Mouse (Mus musculus): ENCODE results near the gene Tigd3. TPM values are rescaled to one million over a fixed set of nuclear protein-coding genes. Genes with fewer than 3 reads are reported as not detected.

Gene Tigd3
- polyA plus RNA-seq, 1 experiment from 2014 or later, result 11.0 TPM

DNA sequence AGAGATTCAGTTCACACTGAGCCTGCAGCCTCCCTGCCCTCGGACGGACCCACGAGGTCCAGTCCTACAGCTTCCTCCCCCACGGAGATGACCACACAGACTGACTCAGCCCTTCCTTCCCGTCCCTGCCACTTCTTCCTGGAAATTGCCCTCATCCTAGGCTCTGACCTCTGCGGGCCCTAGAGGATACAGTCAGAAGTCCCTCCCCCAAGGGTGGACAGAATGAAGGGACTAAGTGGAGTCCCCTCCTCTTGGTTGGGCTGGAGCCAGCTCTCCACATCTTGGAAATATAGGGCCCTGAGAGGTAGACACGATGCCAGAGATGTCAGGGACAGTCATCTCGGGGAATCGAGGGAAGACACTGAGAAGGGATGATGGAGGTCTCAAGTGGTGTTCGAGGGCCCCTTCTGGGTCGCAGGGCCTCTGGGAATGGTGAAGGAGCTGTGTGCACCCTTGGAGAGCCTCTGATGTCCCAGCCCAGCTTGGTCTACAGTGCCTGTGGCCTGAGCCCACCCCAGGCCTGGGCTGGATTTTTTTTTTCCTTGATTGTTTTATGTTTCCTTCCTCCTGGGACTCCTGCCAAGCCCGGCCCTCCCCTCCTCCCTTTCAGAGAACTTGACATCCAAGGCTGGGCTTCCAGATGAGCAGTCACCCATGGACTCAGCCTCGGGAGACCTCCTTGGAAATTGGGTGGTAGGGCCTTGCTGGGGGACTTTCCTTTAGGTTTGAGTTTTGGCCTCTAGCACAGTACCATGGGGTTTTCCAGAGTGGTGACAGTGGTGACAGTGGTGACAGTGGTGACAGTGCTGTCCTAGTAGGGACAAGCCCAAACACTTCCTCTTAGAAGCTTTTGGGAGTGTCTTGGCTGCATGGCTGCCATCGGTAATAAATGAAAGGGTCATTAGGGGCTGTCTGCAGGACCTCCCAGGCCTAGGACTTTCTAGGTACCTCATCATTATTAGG, 36.0 kb upstream of the Tigd3 start:
- Histone ChIP-seq H3K4me3 (no peak overlapping the region), H3K4me2 (replicated peaks) (no peak overlapping the region), H3K27ac (no peak overlapping the region), H3K9me3 (replicated peaks) (no peaks in the 10 kb centered on the region), H3K9ac (no peak overlapping the region), H3K4me1 (peaks cover 8% of the 10 kb centered on the region; the same call in 1 of the 2 replicates), H3K36me3 (no peaks in the 10 kb centered on the region), H3K27me3 (peaks cover 13% of the 10 kb centered on the region)
- 72% methylated on average over 14 of the region's 14 CpGs for WGBS
- no peak for ATAC-seq (ENCODE audit: low FRiP score)

DNA sequence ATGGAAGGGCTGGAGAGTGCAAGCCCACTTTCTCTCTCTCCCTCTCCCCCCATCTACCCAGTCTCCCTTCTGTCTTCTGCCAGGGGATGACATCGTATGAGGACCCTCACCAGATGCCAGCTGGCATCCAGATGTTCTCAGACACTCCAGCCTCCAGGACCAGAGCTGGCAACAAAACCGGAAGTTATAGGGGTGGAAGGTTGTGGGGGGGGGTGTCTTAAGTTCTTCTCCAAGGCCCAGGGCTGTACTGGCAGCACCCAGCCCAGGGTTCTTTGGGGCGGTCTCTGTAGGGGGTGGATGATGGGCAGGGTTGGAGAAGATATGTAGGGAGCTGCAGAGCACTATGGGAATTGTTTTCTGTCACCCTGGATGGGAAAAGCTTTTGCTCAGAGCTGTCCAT, 34.6 kb upstream of the Tigd3 start:
- no peak overlapping the region for H3K9ac ChIP-seq
- ATAC-seq (ENCODE audit: low FRiP score), result no peak
- 75% methylated on average over 3 of the region's 3 CpGs for WGBS
- H3K27me3 ChIP-seq, result peaks cover 13% of the 10 kb centered on the region
- no peak overlapping the region for H3K4me2 ChIP-seq (replicated peaks)
- no peaks in the 10 kb centered on the region for H3K36me3 ChIP-seq
- no peak overlapping the region for H3K27ac ChIP-seq
- H3K4me3 ChIP-seq, result no peak overlapping the region
- H3K9me3 ChIP-seq (replicated peaks), result no peaks in the 10 kb centered on the region
- H3K4me1 ChIP-seq, result peaks cover 15% of the 10 kb centered on the region

DNA sequence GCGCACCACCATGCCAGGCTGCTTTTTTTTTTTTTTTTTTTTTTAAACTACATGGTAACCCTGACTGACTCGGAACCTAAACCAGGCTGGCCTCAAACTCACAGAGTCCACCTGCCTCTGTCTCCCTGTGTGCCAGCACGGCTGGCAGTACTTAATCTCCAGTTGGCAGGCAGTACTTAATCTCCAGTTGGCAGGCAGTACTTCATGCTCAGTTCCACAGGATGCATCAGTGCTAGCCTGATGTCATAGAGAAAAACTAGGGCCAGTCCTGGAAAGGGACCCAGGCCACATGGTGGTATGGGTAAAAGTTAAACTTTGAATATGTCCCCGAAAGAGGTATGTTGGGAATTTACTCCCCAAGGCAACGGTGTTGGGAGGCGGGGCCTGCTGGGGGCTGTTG, 34.2 kb upstream of the Tigd3 start:
- Histone ChIP-seq H3K4me3 (no peak overlapping the region), H3K27ac (no peak overlapping the region), H3K27me3 (peaks cover 13% of the 10 kb centered on the region), H3K4me2 (replicated peaks) (no peak overlapping the region), H3K9ac (no peak overlapping the region), H3K36me3 (no peaks in the 10 kb centered on the region), H3K4me1 (peaks cover 17% of the 10 kb centered on the region), H3K9me3 (replicated peaks) (no peaks in the 10 kb centered on the region)
- 75% methylated on average over 6 of the region's 6 CpGs for WGBS
- ATAC-seq (ENCODE audit: low FRiP score), result no peak

DNA sequence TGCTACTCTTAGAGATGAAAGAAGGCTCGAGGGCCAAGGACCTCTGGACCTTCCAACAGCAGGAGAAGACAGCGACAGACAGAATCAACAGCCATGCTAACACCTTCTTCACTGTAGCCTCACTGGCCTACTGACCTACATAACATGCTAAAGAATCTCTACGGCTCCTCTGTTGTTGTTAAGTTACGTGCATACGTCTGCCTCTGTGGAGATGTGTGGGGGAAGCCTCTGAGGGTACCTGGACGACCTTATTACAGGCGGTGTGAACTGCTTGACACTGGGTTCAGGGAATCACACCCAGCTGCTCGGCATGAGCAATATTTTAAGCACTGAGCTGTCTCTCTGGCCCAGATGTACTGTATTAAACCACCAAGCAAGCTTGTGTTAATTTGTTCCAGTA, 33.6 kb upstream of the Tigd3 start:
- Histone ChIP-seq H3K9ac (no peak overlapping the region), H3K27ac (no peak overlapping the region), H3K4me1 (peaks cover 17% of the 10 kb centered on the region), H3K9me3 (replicated peaks) (no peaks in the 10 kb centered on the region), H3K4me2 (replicated peaks) (no peak overlapping the region), H3K4me3 (no peak overlapping the region), H3K27me3 (peaks cover 13% of the 10 kb centered on the region), H3K36me3 (no peaks in the 10 kb centered on the region)
- 76% methylated on average over 8 of the region's 8 CpGs for WGBS
- ATAC-seq (ENCODE audit: low FRiP score), result no peak

DNA sequence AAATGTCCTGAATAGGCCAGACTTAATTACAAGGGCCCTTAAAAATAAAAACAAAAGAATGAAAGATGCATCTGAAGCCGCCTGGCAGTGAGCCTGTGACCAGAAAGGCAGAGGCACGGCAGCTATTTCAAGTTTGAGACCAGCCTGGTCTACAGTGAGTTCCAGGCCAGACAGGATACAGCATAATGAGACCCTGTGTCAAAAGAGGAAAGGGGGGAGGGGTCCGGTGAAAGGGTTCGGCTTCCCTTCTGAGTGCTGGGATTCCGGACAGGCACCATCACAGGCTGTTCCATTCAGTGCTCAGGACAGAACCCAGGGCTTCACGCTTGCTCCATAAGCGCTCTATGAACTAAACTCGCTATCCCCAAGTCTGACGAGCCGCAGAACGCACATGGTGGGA, 33.1 kb upstream of the Tigd3 start:
- H3K27me3 ChIP-seq, result peaks cover 13% of the 10 kb centered on the region
- H3K9ac ChIP-seq, result no peak overlapping the region
- no peaks in the 10 kb centered on the region for H3K36me3 ChIP-seq
- 67% methylated on average over 11 of the region's 11 CpGs for WGBS
- H3K4me3 ChIP-seq, result no peak overlapping the region
- H3K27ac ChIP-seq, result no peak overlapping the region
- H3K9me3 ChIP-seq (replicated peaks), result no peaks in the 10 kb centered on the region
- ATAC-seq (ENCODE audit: low FRiP score), result no peak
- H3K4me2 ChIP-seq (replicated peaks), result no peak overlapping the region
- peaks cover 17% of the 10 kb centered on the region for H3K4me1 ChIP-seq

DNA sequence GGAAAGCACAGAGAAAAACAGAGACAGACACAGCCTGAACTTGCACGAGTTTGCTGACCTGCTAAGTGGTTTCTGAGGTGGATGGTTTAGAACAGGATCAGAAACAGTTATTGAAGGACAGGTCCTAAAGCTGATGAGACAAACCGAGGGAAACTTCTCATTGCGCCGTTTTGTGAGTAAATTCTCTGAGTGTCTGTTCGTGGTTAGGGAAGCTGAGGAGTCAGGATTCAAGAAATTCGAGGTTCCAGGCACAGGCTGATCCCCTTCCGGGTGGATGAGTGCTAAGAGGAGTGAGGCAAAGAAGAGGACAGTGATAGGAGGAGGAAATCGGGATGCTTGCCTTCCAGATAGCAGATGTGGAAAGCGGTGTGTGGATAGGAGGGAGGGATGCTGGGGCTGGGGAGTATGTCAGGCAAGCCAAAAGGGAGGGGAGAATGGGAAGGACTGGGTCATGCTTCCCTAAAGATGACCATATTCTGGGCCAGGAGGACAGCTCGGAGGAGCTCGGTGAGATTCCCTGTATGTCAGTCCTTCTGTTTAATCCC, 31.4 kb upstream of the Tigd3 start:
- ATAC-seq (ENCODE audit: low FRiP score), result no peak
- Histone ChIP-seq H3K36me3 (no peaks in the 10 kb centered on the region), H3K4me2 (replicated peaks) (peak overlapping the region; percentile 98), H3K4me1 (peaks cover 22% of the 10 kb centered on the region), H3K4me3 (peak overlapping the region; percentile 58), H3K27ac (no peak overlapping the region), H3K9ac (peak overlapping the region; percentile 63), H3K27me3 (peaks cover 13% of the 10 kb centered on the region), H3K9me3 (replicated peaks) (no peaks in the 10 kb centered on the region)
- WGBS, result 34% methylated on average over 11 of the region's 11 CpGs

DNA sequence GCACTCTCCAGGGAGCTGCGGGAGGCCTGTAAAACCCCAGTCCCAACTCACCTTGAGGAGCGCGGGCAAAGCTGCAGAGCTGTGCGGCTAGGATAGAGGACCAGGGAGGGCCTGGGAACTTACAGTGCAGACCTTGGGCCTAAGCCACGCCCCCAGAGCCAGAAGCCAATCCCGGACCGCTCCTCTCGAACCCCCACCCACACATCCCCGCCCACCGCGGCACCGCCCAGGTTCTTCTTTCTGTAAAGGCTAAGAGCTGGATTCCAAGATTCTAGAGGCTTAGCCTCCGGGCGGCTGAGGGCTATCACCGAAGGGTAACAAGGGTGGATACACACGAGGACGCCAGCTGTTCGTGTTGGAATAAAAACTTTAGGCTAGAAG, 30.8 kb upstream of the Tigd3 start, which contains the start of gene Cdc42ep2:
Gene Cdc42ep2, minus strand, starts transcription at position 104 of the 381 bp plus-strand sequence.
- Histone ChIP-seq H3K27ac (peak within 1 kb of the TSS; percentile 77), H3K4me2 (replicated peaks) (peak within 1 kb of the TSS; percentile 98), H3K4me3 (peak within 1 kb of the TSS; percentile 58), H3K4me1 (peaks cover 19% of the 10 kb centered on the region), H3K36me3 (no peaks in the 10 kb centered on the region), H3K27me3 (peaks cover 13% of the 10 kb centered on the region), H3K9ac (peak within 1 kb of the TSS; percentile 63), H3K9me3 (replicated peaks) (no peaks in the 10 kb centered on the region)
- ATAC-seq (ENCODE audit: low FRiP score), result peak; percentile 93
- WGBS, result under 1% methylated on average over 18 of the region's 18 CpGs

DNA sequence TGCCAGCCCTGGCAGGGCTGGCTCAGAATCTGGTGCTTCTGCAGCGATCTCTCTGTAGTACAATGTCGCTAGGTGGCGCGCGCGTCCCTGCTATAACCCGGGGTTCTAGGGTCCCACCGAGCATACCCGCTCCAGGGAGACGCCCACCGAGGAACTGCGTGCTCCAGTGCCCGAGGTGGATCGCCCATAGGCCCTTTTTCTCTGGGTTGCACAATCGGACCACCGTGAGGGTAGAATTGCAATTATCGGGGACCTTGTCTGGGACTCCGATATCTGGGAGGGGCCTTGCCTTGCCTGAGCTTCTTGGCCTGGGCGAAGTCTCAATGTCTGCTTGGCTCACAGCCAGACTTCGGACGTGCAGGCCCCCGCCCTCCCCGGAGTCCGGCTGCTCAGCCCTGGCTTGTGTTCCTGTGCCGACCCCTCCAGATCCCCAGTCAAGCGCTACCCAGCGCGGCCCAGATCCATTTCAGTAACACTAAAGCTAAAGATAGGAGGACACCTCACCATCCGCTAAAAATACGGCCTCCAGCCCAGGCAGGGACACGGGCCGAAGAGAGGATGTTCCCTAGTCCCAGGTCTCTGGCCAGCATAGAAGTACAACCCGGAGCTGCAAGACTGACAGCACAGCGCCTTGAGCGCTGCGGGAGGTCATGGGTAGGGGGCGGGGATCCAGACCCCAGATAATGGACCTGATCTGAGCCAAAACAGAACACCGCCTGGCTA, 30.2 kb upstream of the Tigd3 start:
- WGBS, result under 1% methylated on average over 38 of the region's 38 CpGs
- H3K9me3 ChIP-seq (replicated peaks), result no peaks in the 10 kb centered on the region
- H3K27ac ChIP-seq, result peak overlapping the region; percentile 77
- H3K27me3 ChIP-seq, result peaks cover 13% of the 10 kb centered on the region
- H3K4me1 ChIP-seq, result peaks cover 19% of the 10 kb centered on the region
- peak overlapping the region; percentile 98 for H3K4me2 ChIP-seq (replicated peaks)
- H3K4me3 ChIP-seq, result peak overlapping the region; percentile 58
- ATAC-seq (ENCODE audit: low FRiP score), result peak; percentile 82
- H3K36me3 ChIP-seq, result no peaks in the 10 kb centered on the region
- peak overlapping the region; percentile 63 for H3K9ac ChIP-seq

DNA sequence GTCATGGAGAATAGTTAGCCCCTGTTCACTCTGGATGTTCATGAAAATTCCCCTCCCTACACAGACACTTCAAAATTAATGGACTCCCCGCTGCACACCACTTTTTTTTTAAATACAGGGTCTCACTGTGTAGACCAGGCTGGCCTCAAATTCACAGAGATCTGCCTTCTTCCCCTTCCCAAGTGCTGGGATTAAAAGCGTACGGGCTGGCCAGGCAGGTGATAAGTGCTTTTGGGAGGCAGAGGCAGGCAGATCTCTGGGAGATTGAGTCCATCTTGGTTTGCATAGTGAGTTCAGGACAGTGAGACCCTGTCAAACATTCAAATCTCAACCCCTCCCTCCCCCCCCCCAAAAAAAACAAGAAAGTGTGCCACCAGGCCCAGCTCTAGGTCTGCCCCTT, 29.0 kb upstream of the Tigd3 start:
- no peak overlapping the region for H3K4me2 ChIP-seq (replicated peaks)
- no peak for ATAC-seq (ENCODE audit: low FRiP score)
- no peak overlapping the region for H3K27ac ChIP-seq
- peaks cover 19% of the 10 kb centered on the region for H3K4me1 ChIP-seq
- no peak overlapping the region for H3K9ac ChIP-seq
- H3K9me3 ChIP-seq (replicated peaks), result no peaks in the 10 kb centered on the region
- H3K4me3 ChIP-seq, result no peak overlapping the region
- H3K36me3 ChIP-seq, result 0 out of 2 replicates have a peak, but pooled peaks cover 2% of the 10 kb centered on the region
- 91% methylated on average over 3 of the region's 3 CpGs for WGBS
- peaks cover 13% of the 10 kb centered on the region for H3K27me3 ChIP-seq

DNA sequence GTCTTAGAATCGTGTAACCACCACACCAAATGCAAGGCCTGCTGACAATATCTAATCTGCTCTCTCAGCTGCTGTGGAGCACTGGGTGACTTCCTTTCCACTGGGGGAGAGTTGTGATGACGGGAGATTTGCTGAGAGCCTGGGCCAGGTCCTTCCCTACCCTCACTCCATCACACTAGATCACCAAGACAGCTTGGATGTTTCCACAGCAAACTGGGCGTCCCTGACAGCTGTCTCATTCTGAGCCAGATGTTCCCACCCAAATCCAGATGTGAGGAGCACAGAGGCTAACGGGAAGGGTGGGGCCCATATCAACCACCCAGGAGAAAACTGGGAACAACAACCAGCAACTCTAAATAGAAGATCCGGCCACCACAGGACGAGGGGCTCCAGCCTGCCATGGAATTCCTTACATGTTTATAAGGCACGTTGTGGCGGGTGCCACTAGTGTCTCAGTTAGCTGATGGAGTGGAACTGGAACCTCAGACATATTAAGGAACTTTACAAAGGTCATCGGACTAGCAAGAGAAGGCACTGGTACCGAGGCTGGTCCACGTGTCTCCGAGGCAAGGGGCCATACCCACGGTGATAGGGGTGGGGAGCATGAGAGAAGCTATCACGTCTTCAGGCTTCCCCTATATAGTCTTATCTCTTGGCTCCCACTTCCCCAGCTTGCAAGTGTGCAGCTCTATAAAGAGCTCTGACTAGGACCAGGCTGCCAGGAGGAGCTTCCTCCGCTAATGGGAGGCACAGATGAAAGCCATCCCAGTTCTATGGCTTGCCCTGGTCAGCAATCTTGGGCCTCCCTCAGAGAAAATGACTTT, 28.4 kb upstream of the Tigd3 start:
- no peak overlapping the region for H3K27ac ChIP-seq
- H3K9me3 ChIP-seq (replicated peaks), result no peaks in the 10 kb centered on the region
- no peak overlapping the region for H3K4me3 ChIP-seq
- 81% methylated on average over 15 of the region's 15 CpGs for WGBS
- H3K36me3 ChIP-seq, result peaks cover 6% of the 10 kb centered on the region; the same call in 1 of the 2 replicates
- peaks cover 13% of the 10 kb centered on the region for H3K27me3 ChIP-seq
- no peak for ATAC-seq (ENCODE audit: low FRiP score)
- no peak overlapping the region for H3K4me2 ChIP-seq (replicated peaks)
- peaks cover 19% of the 10 kb centered on the region for H3K4me1 ChIP-seq
- peak overlapping the region; percentile 49 for H3K9ac ChIP-seq

DNA sequence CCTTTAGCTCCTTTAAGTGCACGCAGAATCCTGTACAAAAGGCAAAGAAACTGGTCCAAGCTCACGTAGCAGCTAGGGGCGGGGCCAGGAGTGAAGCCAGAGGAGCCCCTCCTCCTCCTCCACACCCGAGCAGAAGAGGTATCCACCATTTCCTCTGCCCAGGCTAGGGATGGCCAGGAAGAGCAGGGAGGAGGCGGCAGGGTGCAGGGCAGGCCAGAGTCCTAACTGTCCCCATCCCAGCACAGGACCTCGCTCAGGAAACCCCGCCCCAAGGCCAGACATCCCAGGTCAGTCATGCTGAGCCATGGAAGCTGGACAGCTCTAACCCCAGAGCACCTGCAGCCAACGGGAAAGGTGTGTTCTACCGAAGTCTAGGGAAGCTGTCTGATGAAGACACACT, 27.8 kb upstream of the Tigd3 start:
- H3K4me2 ChIP-seq (replicated peaks), result no peak overlapping the region; the same call in 1 of the 2 replicates
- WGBS, result 22% methylated on average over 8 of the region's 9 CpGs

More for the DNA sequence above, 27.8 kb upstream of the Tigd3 start:
- Histone ChIP-seq H3K9ac (peak overlapping the region; percentile 49), H3K27me3 (peaks cover 13% of the 10 kb centered on the region), H3K4me3 (no peak overlapping the region), H3K9me3 (replicated peaks) (no peaks in the 10 kb centered on the region), H3K36me3 (peaks cover 10% of the 10 kb centered on the region; the same call in 1 of the 2 replicates), H3K27ac (no peak overlapping the region), H3K4me1 (peaks cover 19% of the 10 kb centered on the region)
- ATAC-seq (ENCODE audit: low FRiP score), result no peak

Data from hindbrain, embryonic 12.5 days (tissue).